Mouse (Mus musculus): ENCODE measurements around the gene Batf2. TPM values are rescaled to one million over a fixed set of nuclear protein-coding genes. Genes with fewer than 3 reads are reported as not detected.

Gene Batf2
- total RNA-seq (2017), result 3.3 and 5.6 TPM in 2 replicates

DNA sequence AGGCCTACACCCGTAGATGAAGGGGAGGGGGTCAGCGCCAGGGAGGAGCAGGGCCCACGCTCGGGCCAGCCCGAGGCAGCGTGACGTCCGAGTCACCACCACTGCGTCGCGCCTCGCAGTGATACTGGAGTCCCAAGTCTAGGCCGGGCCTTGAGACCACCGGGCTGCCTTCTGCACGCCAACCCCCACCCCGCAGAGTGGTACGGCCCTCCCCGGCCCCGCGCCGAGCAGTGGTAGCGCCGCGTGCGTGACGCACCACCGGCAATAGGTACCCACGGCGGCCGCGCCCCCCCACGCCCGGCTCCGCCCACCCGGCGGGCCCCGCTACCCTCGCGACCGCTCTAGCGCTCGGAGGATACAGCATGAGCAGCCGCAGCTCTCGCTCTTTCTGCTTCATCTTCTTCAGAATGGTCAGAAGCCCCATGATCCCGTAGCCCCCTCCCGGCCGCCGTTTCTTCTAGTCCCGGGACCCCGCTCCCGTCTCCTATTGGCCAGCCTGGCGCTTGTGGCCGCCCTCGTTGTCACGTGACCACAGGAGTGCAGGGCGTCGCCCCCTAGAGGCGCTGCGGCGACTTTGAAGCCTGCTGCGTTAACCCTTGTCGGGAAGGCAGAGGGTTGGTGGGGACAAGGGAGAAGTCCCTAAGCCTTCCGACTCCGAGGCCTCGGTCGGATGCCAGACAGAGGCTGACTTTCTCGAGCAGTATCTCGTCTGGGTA lies at the start of gene Batf2:
Gene Batf2, plus strand, starts transcription at position 306 of the 716 bp plus-strand sequence.
- ATAC-seq (replicated peaks in 1 of 2; ENCODE audit: insufficient read depth in 1 of 2, low FRiP score in 2 of 2, low TSS enrichment in 1 of 2, low read depth in 1 of 2, poor library complexity in 2 of 2, severe bottlenecking in 2 of 2), result peak; percentile 89 to 90

DNA sequence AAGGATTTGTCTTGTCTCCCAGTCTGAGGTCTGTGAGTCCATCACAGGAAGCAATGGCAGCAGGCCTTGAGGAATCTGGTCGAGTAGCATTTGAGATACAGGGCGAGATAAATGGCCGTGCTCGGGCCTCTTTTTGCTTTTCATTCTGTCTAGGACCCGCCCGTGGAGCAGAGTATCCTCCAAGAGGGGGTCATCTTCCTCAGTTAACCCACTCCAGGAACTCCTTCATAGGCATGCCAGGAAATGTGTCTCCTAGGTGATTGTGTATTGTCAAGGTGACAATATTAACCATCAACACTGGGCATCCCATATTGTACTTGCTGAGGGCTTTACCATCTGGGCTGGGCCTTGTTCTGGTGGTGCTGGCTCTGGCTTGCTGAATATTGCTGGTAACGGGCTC lies 46.7 kb upstream of the Batf2 start, which contains the start of gene AC131692.1:
Gene AC131692.1, plus strand, starts transcription at position 301 of the 400 bp plus-strand sequence.
- ATAC-seq (replicated peaks in 1 of 2; ENCODE audit: insufficient read depth in 1 of 2, low FRiP score in 2 of 2, low TSS enrichment in 1 of 2, low read depth in 1 of 2, poor library complexity in 2 of 2, severe bottlenecking in 2 of 2), result no peak

DNA sequence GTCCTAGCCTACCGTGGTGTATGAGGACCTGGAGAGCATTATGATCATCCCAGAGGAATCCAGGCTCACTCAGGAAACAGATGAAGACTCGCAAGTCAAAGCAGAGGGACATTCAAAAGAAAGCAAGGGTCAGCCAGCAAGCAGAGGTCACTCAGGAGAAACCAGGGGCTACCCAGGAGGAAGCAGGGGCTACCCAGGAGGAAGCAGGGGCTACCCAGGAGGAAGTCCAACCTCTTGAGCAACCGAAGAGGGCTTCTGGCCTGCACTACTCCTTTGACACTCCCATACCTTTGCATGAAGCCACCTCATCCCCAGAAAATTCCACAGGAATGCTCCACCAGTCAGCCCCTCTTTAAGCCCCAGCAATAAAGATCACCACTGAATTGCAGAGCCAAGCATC lies 42.9 kb upstream of the Batf2 start:
- ATAC-seq (replicated peaks in 1 of 2; ENCODE audit: insufficient read depth in 1 of 2, low FRiP score in 2 of 2, low TSS enrichment in 1 of 2, low read depth in 1 of 2, poor library complexity in 2 of 2, severe bottlenecking in 2 of 2), result no peak

DNA sequence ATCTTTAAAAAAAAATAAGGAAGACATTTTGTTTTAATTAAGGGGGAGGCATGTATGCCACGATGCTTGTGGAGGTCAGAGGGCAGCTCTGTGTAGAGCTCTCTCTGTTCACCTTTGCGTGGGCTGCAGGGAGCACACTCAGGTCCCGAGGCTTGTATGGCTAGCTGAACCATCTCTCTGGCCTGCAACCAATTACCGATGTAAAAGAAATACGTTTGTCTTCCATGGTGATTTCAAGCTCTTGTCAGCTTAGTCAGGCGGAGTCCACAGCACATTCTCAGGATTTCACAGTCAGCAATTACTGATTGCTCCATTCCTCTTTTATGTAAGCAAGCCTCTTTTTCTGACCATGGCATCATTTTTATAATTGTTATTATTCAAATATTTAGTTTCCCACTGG lies 39.6 kb upstream of the Batf2 start:
- no peak for ATAC-seq (replicated peaks in 1 of 2; ENCODE audit: insufficient read depth in 1 of 2, low FRiP score in 2 of 2, low TSS enrichment in 1 of 2, low read depth in 1 of 2, poor library complexity in 2 of 2, severe bottlenecking in 2 of 2)

DNA sequence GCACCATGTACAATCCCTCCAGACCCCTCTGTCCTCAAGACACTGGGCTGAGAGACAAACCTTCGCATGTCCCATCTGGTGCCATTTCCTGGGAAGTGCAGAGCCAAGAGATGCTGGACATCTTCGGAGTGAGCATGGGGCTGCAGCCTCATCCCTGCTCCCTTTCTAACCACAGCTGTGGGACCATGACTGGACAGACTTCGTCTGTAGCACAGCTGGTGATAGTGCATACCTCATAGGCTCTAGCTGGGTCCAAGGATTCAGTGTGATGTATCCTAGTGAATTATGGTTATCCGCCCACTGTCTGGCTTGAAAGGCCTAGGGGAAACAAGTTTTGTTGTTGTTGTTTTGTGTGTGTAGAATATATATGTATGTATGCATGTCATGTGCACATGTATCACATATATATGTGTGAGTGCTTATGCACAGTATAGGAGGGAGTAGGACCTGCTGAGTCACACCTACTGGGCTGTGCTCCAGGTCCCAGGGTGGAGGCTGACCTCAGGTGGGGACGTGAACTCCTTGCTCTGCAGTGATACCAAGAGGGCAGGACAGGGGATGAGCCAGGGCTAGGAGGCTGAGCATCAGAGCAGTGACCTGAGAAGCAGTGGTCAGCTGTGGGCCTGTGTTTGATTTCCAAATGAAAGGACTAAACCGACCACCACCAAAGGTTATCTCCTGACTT lies 38.5 kb upstream of the Batf2 start:
- no peak for ATAC-seq (replicated peaks in 1 of 2; ENCODE audit: insufficient read depth in 1 of 2, low FRiP score in 2 of 2, low TSS enrichment in 1 of 2, low read depth in 1 of 2, poor library complexity in 2 of 2, severe bottlenecking in 2 of 2)

DNA sequence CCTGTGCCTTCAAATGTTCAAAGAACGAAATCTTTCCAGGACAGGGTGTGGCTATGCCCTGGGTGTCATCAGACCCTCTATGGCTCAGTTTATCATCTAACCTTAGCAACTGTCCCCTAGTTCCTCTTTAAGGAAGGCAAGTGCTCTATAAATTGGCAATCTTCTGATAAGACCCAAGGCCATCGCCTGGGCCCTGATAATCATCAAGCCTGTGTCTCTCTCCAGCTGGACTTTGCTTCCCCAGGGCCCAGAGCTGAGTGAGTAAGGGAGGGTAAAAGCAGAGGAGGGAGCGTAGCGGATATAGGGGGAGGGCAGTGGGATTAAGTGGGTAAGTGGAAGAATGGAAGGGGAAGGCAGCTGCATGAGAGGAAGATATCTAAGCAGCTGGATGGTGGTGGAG lies 36.3 kb upstream of the Batf2 start:
- ATAC-seq (replicated peaks in 1 of 2; ENCODE audit: insufficient read depth in 1 of 2, low FRiP score in 2 of 2, low TSS enrichment in 1 of 2, low read depth in 1 of 2, poor library complexity in 2 of 2, severe bottlenecking in 2 of 2), result no peak

DNA sequence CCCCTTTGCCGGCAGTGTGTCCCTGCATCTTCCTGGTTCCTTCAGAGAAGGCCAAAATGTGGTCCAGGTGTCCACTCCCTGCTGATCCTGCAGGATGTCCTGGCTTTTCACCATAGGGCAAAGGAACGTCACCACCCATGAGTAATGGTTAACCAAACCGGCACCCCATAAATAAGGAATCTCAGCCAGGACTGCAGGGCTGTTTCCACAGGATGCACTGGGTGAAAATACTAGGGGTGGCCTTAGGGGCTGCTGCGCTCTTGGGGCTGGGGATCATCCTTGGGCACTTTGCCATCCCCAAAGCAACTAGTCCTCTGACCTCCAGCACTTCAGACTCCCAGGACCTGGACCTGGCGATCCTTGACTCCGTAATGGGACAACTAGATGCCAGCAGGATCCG lies 35.2 kb upstream of the Batf2 start, which contains the start of gene Naaladl1:
Gene Naaladl1, plus strand, starts transcription at position 197 of the 400 bp plus-strand sequence.
- no peak for ATAC-seq (replicated peaks in 1 of 2; ENCODE audit: insufficient read depth in 1 of 2, low FRiP score in 2 of 2, low TSS enrichment in 1 of 2, low read depth in 1 of 2, poor library complexity in 2 of 2, severe bottlenecking in 2 of 2)

DNA sequence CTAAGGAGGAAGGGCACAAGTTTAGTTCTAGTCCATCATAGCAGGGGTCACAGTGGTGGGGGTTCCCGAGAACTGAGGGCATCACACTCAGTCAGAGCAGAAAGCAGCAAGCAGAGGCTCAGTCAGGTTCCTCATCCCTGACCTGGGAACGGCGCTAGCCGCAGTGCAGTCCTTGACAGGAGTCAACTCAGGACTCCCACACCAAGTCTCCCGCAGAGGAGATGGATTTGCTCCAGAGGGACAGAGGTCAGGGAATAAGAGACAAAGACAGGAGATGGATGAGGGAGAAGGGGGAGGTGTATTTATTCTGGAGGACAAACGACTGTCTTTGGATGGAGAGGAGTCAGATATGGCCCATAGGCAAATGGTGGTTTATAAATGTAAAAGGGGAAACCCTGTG lies 27.7 kb upstream of the Batf2 start:
- no peak for ATAC-seq (replicated peaks in 1 of 2; ENCODE audit: insufficient read depth in 1 of 2, low FRiP score in 2 of 2, low TSS enrichment in 1 of 2, low read depth in 1 of 2, poor library complexity in 2 of 2, severe bottlenecking in 2 of 2)

DNA sequence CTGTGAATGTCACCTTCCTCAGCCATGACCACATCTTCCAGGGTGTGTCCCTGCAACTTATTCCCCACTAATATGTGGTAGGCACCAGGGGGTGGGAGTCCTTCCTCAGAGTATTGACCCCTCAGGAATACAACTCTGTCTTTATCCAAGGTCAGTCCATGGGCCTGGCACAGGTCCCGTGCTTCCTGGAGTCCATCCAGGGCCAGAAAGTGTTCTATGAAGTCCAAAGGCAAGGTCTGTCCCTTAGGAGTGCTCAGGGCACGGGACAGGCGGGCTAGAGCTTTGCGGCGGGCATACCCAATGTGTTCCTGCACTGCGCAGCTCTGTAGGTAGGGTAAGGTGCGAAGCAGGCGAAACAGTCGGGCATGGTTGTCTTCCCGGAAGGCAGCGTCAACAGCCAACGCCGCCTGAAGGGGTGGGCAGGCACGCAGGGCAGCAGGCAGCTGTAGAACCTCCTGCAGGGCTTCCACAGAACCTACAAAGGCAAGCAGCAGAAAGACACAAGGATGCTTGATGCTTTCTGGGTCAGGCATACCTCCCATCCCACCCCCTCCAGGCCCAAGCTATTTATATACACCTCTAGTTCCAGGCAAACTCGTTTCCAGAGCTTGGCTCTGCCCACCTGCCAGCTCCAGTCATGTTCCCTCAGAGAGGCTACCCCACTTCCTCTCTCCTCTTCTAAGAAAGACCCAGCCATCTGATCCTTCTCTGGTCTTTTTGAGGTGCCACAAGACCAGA lies 24.5 kb upstream of the Batf2 start:
- no peak for ATAC-seq (replicated peaks in 1 of 2; ENCODE audit: insufficient read depth in 1 of 2, low FRiP score in 2 of 2, low TSS enrichment in 1 of 2, low read depth in 1 of 2, poor library complexity in 2 of 2, severe bottlenecking in 2 of 2)

DNA sequence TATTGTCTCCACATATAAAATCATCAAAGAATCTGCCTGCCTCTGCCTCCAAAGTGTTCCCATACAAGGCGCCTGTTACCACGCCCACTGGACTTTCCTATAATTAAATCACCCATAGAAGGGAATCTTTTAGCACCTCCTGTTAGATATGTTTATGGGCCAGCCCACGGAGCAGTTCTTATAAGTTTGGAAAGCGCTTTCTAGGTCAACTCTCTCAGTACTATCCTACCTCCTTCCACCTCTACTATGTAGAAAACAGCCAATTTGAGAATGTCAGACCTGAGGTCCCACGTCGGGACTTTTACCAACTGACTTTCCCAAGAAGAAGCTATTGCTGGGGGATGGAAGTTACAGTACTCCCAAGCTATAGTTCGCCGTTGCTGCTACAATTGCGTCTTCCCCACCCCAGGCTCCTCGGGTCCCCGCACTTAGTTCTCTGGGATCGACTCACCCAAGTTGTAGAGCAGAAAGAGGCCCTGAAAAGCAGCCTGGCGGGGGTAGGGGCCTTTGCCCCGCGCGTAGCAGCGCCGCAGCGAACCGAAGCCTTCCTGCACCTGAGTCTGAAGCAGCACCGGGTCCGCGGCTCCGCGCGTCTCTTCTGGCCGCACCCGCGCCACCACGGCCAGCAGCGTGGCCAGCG lies 23.3 kb upstream of the Batf2 start:
- ATAC-seq (replicated peaks in 1 of 2; ENCODE audit: insufficient read depth in 1 of 2, low FRiP score in 2 of 2, low TSS enrichment in 1 of 2, low read depth in 1 of 2, poor library complexity in 2 of 2, severe bottlenecking in 2 of 2), result no peak

DNA sequence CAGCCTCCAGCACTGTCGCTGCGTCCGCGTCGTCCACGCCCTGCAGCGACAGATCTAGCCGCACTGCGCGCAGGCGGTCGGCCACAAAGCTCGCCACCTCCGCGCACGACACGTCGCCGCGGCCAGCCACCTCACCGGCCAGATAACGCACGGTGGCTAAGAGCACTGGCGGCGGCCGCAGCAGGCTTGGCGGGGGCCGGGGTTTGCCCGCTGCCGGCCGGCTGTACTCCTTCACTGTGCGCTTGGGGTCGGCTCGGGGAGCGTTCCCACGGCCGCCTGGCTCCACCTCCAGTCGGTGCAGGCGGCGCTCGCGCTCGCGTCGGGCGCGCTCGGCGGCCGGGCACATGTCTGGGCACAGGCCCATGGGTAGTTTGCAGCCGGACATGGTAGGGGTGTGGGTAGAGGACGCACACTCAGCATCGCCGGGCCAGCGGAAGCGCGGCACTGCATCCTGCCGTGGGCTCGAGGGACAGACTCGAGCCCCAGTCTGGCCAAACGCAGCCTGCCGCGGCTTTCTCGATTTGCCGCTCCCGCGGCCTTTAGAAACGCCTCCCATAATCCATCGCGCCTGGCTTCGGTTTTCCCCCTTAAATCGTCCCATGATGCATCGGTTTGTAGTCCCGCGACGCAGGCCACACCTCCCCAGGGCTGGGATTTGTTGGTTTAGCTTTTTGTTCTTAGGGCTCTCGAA lies 22.7 kb upstream of the Batf2 start, which contains the start of gene Sac3d1:
Gene Sac3d1, minus strand, starts transcription at position 665 of the 691 bp plus-strand sequence.
- peak; percentile 86 to 92 for ATAC-seq (replicated peaks in 1 of 2; ENCODE audit: insufficient read depth in 1 of 2, low FRiP score in 2 of 2, low TSS enrichment in 1 of 2, low read depth in 1 of 2, poor library complexity in 2 of 2, severe bottlenecking in 2 of 2)

DNA sequence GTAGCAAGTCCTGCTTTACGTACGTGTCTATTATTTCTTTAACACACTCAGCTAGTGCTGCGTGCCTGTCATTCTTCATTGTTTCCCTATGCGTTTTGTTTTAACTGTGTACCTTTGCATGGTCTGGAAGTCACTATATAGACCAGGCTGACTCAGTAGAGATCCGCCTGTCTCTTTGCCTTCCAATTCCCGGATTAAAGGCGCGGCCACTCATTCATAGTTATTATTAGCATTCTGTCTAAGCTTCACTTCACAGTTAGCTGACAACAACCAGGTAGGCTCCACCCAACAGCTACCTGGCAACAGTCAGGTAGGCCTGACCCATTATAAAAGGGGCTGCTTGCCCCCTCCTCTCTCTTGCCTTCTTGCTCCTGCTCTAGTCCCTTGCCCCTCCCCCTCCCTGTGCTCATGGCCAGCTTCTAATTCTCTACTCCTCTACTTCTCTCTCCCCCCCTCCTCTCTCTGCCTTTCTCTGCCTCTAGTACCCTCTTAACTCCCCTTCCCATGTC lies 22.1 kb upstream of the Batf2 start:
- 0 out of 4 replicates have a peak, but pooled peaks of 1 of the 2 experiments have one; percentile 3 for ATAC-seq (replicated peaks in 1 of 2; ENCODE audit: insufficient read depth in 1 of 2, low FRiP score in 2 of 2, low TSS enrichment in 1 of 2, low read depth in 1 of 2, poor library complexity in 2 of 2, severe bottlenecking in 2 of 2)

DNA sequence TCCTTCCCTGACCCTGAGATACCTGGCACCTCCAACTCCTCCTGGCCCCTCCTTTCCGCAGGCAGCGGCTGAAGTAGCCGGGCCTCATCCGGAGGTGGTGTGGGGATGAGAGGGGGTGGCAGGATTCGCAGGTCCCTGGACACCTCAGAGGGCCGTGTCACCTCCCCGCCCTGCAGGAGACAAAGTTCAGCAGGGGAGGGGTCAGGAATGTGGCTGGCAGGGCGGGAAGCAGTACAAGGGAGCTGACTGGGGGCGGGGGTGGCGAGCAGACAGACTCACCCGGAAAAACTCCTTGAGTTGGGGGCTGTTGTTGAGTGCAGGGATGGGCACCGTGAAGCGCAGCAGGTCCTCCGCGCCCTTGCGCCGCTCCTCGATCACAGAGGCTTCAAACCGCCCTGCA lies 19.0 kb upstream of the Batf2 start:
- ATAC-seq (replicated peaks in 1 of 2; ENCODE audit: insufficient read depth in 1 of 2, low FRiP score in 2 of 2, low TSS enrichment in 1 of 2, low read depth in 1 of 2, poor library complexity in 2 of 2, severe bottlenecking in 2 of 2), result no peak

DNA sequence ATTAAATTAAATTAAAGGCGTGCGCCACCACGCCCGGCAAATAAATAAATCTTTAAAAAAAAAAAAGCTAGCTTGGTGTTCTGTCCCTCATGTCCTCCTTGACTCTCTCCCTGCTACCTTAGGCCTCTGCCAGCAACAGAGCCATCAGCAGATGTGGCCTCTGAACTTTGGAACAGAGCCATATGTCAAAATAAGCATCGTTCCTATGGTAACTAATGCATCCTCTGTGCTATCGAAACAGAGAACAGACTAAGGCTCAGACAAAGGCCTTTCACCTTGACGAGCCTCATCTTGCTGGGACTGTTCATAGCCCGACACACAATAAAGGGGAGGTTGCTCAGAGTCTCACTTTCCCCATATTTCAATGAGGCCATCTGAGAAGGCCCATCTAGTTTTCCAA lies 17.5 kb upstream of the Batf2 start:
- ATAC-seq (replicated peaks in 1 of 2; ENCODE audit: insufficient read depth in 1 of 2, low FRiP score in 2 of 2, low TSS enrichment in 1 of 2, low read depth in 1 of 2, poor library complexity in 2 of 2, severe bottlenecking in 2 of 2), result no peak

DNA sequence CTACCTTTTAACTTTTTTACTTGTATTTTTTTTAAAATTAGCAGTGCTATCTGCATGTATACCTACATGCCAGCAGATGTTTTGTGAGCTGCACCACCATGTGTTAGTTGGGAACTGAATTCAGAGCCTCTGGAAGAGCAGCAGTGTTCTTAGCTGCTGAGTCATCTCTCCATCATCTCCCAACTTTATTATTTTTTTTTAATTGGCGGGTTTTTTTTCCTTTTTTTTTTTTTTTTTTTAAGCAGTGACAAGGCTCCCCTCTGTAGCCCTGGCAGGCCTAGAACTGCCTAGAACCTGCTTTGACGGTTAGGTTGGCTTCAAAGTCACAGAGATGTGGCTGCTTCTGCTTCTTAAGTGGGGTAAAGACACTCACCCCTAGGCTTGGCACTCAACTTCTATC lies 15.9 kb upstream of the Batf2 start:
- no peak for ATAC-seq (replicated peaks in 1 of 2; ENCODE audit: insufficient read depth in 1 of 2, low FRiP score in 2 of 2, low TSS enrichment in 1 of 2, low read depth in 1 of 2, poor library complexity in 2 of 2, severe bottlenecking in 2 of 2)

DNA sequence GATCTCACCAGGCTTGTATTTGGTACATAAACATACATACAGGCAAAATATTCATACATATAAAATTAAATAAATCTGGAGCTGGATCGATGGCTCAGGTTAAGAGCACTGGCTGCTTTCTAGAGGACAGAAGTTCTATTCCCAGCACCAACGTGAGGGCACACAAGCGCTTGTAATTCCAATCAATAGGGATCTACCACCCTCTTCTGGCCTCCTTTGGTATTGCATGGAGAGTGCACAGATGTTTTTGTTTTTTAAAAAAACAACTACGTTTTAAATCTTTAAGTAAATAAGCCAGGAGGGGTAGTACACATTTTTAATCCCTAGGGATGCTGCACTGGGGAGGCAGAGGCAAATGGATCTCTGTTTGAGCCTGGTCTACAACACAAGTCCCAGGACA lies 14.5 kb upstream of the Batf2 start:
- no peak for ATAC-seq (replicated peaks in 1 of 2; ENCODE audit: insufficient read depth in 1 of 2, low FRiP score in 2 of 2, low TSS enrichment in 1 of 2, low read depth in 1 of 2, poor library complexity in 2 of 2, severe bottlenecking in 2 of 2)
